Mouse (Mus musculus): ENCODE measurements at regions not wholly inside any gene's neighbourhood (a gene's known extent, or its start where the extent isn't known, plus 50 kb on each side); places are given as distances from the start of the nearest gene placed in this dataset.

DNA sequence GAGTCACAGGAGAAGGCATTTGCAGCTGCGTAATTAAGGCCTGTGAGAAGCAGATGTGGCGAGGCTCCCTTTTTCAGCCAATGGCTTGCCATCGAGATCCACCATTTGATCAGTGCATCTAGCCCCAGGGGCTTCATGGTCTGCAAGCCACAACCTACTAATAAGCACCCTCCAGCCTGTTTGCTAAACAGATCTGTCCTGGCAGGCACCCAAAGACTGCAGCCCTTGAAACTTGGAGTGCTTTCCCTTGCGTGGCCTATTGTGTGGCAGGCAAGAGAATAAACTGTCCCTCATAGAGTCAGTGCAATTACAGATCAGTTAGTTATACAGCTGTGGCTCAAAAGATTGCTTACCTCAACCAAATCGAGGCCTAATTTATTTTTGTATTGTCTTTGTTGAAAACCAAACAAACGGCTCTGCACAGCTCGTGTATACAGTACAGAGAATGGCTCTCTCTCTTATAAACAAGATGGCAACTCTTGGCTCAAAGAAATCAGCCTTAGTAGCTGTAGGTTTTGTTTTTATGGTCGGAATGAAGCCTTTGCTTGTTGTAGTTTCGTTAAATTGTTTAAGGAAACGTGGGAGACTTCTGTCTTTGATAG is 195.9 kb upstream of the Satb2 start:
- DNase-seq = no peak
- H3K27ac ChIP-seq (ENCODE audit: insufficient read depth, low read depth, low read length) = no peak overlapping the region
- 69% methylated on average over 10 of the region's 10 CpGs for WGBS

GRCm38 (mm10) chr1:57188796-57189319 is 188.6 kb upstream of the 1700066M21Rik start:
- Histone ChIP-seq H3K4me3 (ENCODE audit: insufficient read depth, low read depth, low read length) (no peak overlapping the region), H3K27me3 (replicated peaks; ENCODE audit: control insufficient read depth, insufficient read depth, low read length) (no peaks in the 10 kb centered on the region), H3K36me3 (ENCODE audit: control insufficient read depth, insufficient read depth, low read length) (no peaks in the 10 kb centered on the region), H3K4me1 (ENCODE audit: control insufficient read depth, insufficient read depth, low read length) (no peaks in the 10 kb centered on the region), H3K27ac (ENCODE audit: insufficient read depth, low read depth, low read length) (no peak overlapping the region)
- no peak for DNase-seq
- TF ChIP-seq CTCF (conservative IDR thresholded peaks at IDR 0.05; ENCODE audit: insufficient read depth, insufficient read length, low read depth, low read length) = no peak
- TF ChIP-seq POLR2A (IDR thresholded peaks at IDR 0.05; ENCODE audit: low read depth, low read length) = no peak
- whole genome bisulfite sequencing = 78% methylated on average over 5 of the region's 5 CpGs

More for the DNA sequence above, 195.9 kb upstream of the Satb2 start:
- H3K36me3 ChIP-seq (ENCODE audit: control insufficient read depth, insufficient read depth, low read length) = no peaks in the 10 kb centered on the region
- no peaks in the 10 kb centered on the region; the same call in 1 of the 2 replicates for H3K27me3 ChIP-seq (replicated peaks; ENCODE audit: control insufficient read depth, insufficient read depth, low read length)
- no peak overlapping the region for H3K4me3 ChIP-seq (ENCODE audit: insufficient read depth, low read depth, low read length)
- TF ChIP-seq POLR2A (IDR thresholded peaks at IDR 0.05; ENCODE audit: low read depth, low read length) (no peak), CTCF (conservative IDR thresholded peaks at IDR 0.05; ENCODE audit: insufficient read depth, insufficient read length, low read depth, low read length) (no peak)
- H3K4me1 ChIP-seq (ENCODE audit: control insufficient read depth, insufficient read depth, low read length) = no peaks in the 10 kb centered on the region

DNA sequence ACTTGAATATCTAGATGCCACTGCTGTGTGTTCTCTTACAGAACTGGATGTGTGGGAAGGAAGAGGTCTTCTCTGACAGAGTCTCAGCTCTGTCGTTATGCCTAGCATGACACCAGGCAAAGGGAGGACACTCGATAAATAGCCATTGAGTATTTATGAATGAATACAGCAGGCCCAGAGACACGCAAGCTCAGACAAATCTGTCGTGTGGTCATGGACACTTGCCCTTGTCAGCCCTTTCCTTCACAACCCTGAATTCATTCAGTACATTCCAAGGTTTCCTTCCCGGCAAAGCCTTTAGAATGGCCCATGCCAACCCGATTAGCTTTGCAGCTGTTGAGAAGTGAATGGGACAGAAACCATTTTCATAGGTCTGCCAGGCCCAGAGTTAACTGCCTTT is 176.1 kb upstream of the 1700066M21Rik start:
- 70% methylated on average over 6 of the region's 6 CpGs for WGBS
- Histone ChIP-seq H3K36me3 (ENCODE audit: control insufficient read depth, insufficient read depth, low read length) (no peaks in the 10 kb centered on the region), H3K4me3 (ENCODE audit: insufficient read depth, low read depth, low read length) (no peak overlapping the region), H3K4me1 (ENCODE audit: control insufficient read depth, insufficient read depth, low read length) (no peaks in the 10 kb centered on the region), H3K27ac (ENCODE audit: insufficient read depth, low read depth, low read length) (no peak overlapping the region), H3K27me3 (replicated peaks; ENCODE audit: control insufficient read depth, insufficient read depth, low read length) (no peaks in the 10 kb centered on the region)
- TF ChIP-seq CTCF (conservative IDR thresholded peaks at IDR 0.05; ENCODE audit: insufficient read depth, insufficient read length, low read depth, low read length) (no peak), POLR2A (IDR thresholded peaks at IDR 0.05; ENCODE audit: low read depth, low read length) (no peak)
- DNase-seq = no peak

DNA sequence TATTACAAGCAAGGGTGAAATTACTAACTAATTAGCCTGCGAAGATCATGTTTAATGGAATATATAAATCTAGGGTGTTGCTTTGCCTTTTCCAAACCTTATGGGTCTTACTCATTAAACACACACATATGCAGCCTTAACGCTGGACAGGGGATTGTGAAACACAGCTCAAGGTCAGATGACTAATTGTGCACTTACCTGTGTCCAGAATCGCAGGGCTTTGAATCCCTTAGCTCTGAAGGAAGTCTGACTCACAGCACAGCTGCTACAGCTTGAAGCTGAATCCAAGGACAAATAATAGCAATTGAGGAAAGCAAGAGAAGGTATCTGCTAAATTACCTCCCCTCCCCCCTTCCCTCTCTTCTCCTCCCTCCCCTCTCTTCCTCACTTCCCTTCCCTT is 173.1 kb upstream of the 1700066M21Rik start:
- Histone ChIP-seq H3K27ac (ENCODE audit: insufficient read depth, low read depth, low read length) (no peak overlapping the region), H3K36me3 (ENCODE audit: control insufficient read depth, insufficient read depth, low read length) (no peaks in the 10 kb centered on the region), H3K4me3 (ENCODE audit: insufficient read depth, low read depth, low read length) (no peak overlapping the region), H3K4me1 (ENCODE audit: control insufficient read depth, insufficient read depth, low read length) (no peaks in the 10 kb centered on the region), H3K27me3 (replicated peaks; ENCODE audit: control insufficient read depth, insufficient read depth, low read length) (no peaks in the 10 kb centered on the region)
- WGBS = 48% methylated on average over 3 of the region's 3 CpGs
- DNase-seq = no peak
- TF ChIP-seq POLR2A (IDR thresholded peaks at IDR 0.05; ENCODE audit: low read depth, low read length) (no peak), CTCF (conservative IDR thresholded peaks at IDR 0.05; ENCODE audit: insufficient read depth, insufficient read length, low read depth, low read length) (no peak)

DNA sequence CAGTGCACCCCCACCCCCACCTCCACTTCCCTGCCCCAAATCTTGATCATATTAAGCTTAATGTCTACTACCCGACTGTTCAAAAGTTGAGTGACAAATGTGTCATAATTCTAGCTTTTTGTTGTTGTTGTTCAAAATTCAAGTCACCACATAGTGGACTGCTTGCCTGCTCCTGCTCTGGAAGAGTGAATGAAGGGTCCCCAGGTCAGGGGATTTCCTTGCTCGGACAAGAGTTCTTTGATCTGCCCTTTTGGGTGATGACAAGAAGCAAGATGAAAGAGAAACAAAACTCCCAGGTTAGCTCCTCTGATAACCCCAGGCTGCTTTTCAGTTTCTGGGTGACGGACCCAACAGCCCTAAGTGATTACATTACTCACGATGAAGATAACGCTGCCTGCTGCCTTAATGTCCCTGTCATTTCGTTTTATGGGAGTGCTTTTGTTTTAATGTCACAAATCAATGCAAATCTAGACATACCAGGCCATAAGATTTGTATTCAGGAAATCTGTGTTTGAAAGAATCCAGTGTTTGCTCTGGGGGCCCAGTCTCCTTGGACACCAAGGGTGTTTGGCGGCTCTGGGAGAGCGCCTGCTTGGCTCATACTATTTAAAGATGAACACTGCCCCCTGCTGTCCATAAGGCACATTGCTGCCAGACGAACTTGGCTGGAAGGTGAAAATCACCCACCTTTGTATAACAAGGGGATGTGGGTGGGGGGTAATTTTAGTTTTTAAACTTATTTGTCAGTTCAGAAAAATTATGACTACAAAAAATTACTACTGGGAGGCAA is 172.0 kb upstream of the 1700066M21Rik start:
- Histone ChIP-seq H3K27ac (ENCODE audit: insufficient read depth, low read depth, low read length) (no peak overlapping the region), H3K27me3 (replicated peaks; ENCODE audit: control insufficient read depth, insufficient read depth, low read length) (no peaks in the 10 kb centered on the region), H3K36me3 (ENCODE audit: control insufficient read depth, insufficient read depth, low read length) (no peaks in the 10 kb centered on the region), H3K4me3 (ENCODE audit: insufficient read depth, low read depth, low read length) (no peak overlapping the region), H3K4me1 (ENCODE audit: control insufficient read depth, insufficient read depth, low read length) (no peaks in the 10 kb centered on the region)
- TF ChIP-seq POLR2A (IDR thresholded peaks at IDR 0.05; ENCODE audit: low read depth, low read length) (no peak), CTCF (conservative IDR thresholded peaks at IDR 0.05; ENCODE audit: insufficient read depth, insufficient read length, low read depth, low read length) (peak; percentile 77)
- DNase-seq = peak; percentile 56
- 20% methylated on average over 9 of the region's 9 CpGs for WGBS

DNA sequence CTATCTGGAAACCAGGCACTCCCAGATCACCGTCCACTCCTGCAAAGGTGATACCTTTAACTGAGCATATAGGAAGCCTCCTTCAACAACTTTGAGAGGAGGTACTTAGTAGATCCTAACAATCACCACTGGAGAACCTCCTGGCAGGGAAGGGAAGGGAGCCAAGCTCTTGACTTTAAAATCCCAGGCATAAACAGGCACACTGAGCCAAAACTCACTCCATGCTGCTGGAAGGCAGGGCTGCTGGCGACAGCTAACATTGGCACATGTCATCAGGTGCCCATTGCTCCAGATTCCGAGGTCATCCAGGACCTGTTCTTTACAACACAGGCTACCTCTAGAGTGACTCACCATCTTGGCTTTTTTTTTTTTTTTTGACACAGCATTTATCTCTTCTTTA is 170.9 kb upstream of the 1700066M21Rik start:
- no peak overlapping the region for H3K4me3 ChIP-seq (ENCODE audit: insufficient read depth, low read depth, low read length)
- DNase-seq = no peak
- no peaks in the 10 kb centered on the region for H3K4me1 ChIP-seq (ENCODE audit: control insufficient read depth, insufficient read depth, low read length)
- no peak for TF ChIP-seq POLR2A (IDR thresholded peaks at IDR 0.05; ENCODE audit: low read depth, low read length)
- no peak for TF ChIP-seq CTCF (conservative IDR thresholded peaks at IDR 0.05; ENCODE audit: insufficient read depth, insufficient read length, low read depth, low read length)
- WGBS = 66% methylated on average over 3 of the region's 3 CpGs
- no peaks in the 10 kb centered on the region for H3K27me3 ChIP-seq (replicated peaks; ENCODE audit: control insufficient read depth, insufficient read depth, low read length)
- no peaks in the 10 kb centered on the region for H3K36me3 ChIP-seq (ENCODE audit: control insufficient read depth, insufficient read depth, low read length)
- no peak overlapping the region for H3K27ac ChIP-seq (ENCODE audit: insufficient read depth, low read depth, low read length)

DNA sequence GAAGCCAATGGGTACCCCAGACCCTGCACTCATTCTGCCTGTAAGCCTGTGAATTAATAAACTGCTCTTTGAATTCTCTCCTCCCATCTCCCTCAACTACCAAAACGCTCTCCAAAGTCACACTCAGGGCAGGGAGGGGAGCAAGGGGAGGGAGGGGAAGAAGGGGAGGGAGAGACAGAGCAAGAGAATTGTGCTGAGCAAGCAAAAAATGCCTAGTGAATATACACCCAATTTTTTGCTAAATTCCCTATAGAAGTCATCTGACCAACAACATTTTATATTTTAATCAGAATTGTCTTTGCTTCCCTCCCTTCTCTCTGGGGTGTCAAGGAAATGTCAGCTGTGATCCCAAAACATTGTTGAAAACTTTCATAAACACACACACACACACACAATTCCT is 170.5 kb upstream of the 1700066M21Rik start:
- no peak overlapping the region for H3K27ac ChIP-seq (ENCODE audit: insufficient read depth, low read depth, low read length)
- TF ChIP-seq POLR2A (IDR thresholded peaks at IDR 0.05; ENCODE audit: low read depth, low read length) (no peak), CTCF (conservative IDR thresholded peaks at IDR 0.05; ENCODE audit: insufficient read depth, insufficient read length, low read depth, low read length) (no peak)
- H3K36me3 ChIP-seq (ENCODE audit: control insufficient read depth, insufficient read depth, low read length) = no peaks in the 10 kb centered on the region
- no peaks in the 10 kb centered on the region for H3K27me3 ChIP-seq (replicated peaks; ENCODE audit: control insufficient read depth, insufficient read depth, low read length)
- WGBS = 9% methylated on average over 1 of the region's 1 CpGs
- no peaks in the 10 kb centered on the region for H3K4me1 ChIP-seq (ENCODE audit: control insufficient read depth, insufficient read depth, low read length)
- no peak overlapping the region for H3K4me3 ChIP-seq (ENCODE audit: insufficient read depth, low read depth, low read length)
- no peak for DNase-seq
